In the genomic region with DNA sequence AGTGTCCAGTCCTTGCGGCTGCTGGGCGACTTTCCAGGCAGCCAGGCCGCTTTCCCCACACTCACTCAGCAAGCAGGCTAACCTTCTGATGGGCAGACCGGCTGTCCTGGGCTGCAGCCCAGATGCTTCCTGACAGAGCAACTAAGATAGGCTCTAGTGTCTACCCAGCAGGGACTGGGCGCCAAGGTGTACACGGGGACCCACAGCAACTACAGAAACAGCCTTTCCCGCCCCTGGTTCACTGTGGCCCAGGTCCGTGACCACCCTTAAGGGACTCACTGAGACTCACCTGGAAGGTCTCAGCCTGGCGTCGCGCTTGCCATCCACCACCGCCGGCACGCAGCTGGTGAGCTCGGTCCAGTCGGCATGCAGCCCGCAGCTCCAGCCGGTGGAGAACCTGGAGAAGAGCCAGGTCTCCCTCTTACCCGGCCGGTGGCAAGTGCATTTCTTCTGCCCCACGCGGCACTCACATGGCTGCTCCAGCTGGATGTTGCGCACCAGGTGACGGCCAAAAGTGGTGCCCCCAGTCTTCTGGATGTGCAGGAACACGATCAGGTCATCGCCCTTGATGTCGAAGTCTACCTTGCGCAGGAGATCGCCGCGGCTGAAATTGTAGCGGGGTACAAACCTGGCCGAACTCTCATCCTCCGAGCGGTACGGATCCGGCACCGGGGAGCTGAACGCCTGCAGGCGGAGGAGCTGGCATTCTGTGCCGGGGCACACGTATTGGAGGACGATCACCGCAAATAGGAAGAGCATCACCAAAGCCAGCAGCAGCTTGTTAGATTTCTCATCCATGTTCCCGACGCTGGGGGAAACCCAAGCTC, we compare ENCODE assay signal across 8 mouse cellular contexts. TPM values are rescaled to one million over a fixed set of nuclear protein-coding genes. Genes with fewer than 3 reads are reported as not detected.
A peak's percentile ranks its signal among the peaks of the same experiment; 100 is the strongest.
DNase-seq lines count a peak whose midpoint lies in the region; ATAC-seq and TF ChIP-seq lines count a peak whose summit lies in the region.

No protein-coding gene starts in this region.

- no peaks in the 10 kb centered on the region for H3K4me1 ChIP-seq in forebrain, embryonic 11.5 days (replicated peaks; ENCODE audit: control insufficient read depth, insufficient read depth, low read length)
- H3K4me1 ChIP-seq in hindbrain, embryonic 11.5 days (replicated peaks; ENCODE audit: control insufficient read depth, insufficient read depth, low read length), result no peaks in the 10 kb centered on the region
- H3K4me1 ChIP-seq in midbrain, embryonic 11.5 days (ENCODE audit: control insufficient read depth, insufficient read depth, low read length), result no peaks in the 10 kb centered on the region

- H3K27me3 ChIP-seq in forebrain, embryonic 11.5 days (ENCODE audit: control insufficient read depth, insufficient read depth, low read length), result peaks cover 4% of the 10 kb centered on the region
- H3K27me3 ChIP-seq in hindbrain, embryonic 11.5 days (ENCODE audit: control insufficient read depth, insufficient read depth, low read length), result peaks cover 2% of the 10 kb centered on the region; the same call in 1 of the 2 replicates
- H3K27me3 ChIP-seq in midbrain, embryonic 11.5 days (ENCODE audit: control insufficient read depth, insufficient read depth, low read length), result peaks cover 9% of the 10 kb centered on the region

- TF ChIP-seq CTCF in brain, embryonic 14.5 days (IDR thresholded peaks at IDR 0.05; ENCODE audit: borderline replicate concordance, extremely low read depth, insufficient read depth, insufficient read length), result no peak

- H3K27ac ChIP-seq in forebrain, embryonic 11.5 days (ENCODE audit: low read depth, low read length), result no peak overlapping the region
- H3K27ac ChIP-seq in hindbrain, embryonic 11.5 days (ENCODE audit: low read depth, low read length), result no peak overlapping the region
- H3K27ac ChIP-seq in midbrain, embryonic 11.5 days (ENCODE audit: low read depth, low read length), result no peak overlapping the region

- no peak for TF ChIP-seq POLR2A in brain, embryonic 14.5 days (IDR thresholded peaks at IDR 0.05; ENCODE audit: borderline replicate concordance, extremely low read depth, insufficient read depth, insufficient read length, poor library complexity, severe bottlenecking)

- no peaks in the 10 kb centered on the region; the same call in 1 of the 2 replicates for H3K9me3 ChIP-seq in forebrain, embryonic 11.5 days (ENCODE audit: control insufficient read depth, low read length)
- no peaks in the 10 kb centered on the region for H3K9me3 ChIP-seq in hindbrain, embryonic 11.5 days (ENCODE audit: control insufficient read depth, low read length)
- no peaks in the 10 kb centered on the region for H3K9me3 ChIP-seq in midbrain, embryonic 11.5 days (ENCODE audit: control insufficient read depth, low read length)

- WGBS in forebrain, embryonic 11.5 days, result 24% methylated on average over 46 of the region's 46 CpGs
- 21% methylated on average over 42 of the region's 46 CpGs for WGBS in hindbrain, embryonic 11.5 days
- 25% methylated on average over 45 of the region's 46 CpGs for WGBS in midbrain, embryonic 11.5 days

- peak overlapping the region; percentile 41 for H3K4me3 ChIP-seq in forebrain, embryonic 11.5 days (ENCODE audit: low read depth, low read length)
- H3K4me3 ChIP-seq in hindbrain, embryonic 11.5 days (ENCODE audit: low read depth, low read length), result peak overlapping the region; percentile 45
- H3K4me3 ChIP-seq in midbrain, embryonic 11.5 days (ENCODE audit: low read depth, low read length), result peak overlapping the region; percentile 41

- no peaks in the 10 kb centered on the region for H3K36me3 ChIP-seq in forebrain, embryonic 11.5 days (ENCODE audit: control insufficient read depth, insufficient read depth, low read length)
- no peaks in the 10 kb centered on the region for H3K36me3 ChIP-seq in hindbrain, embryonic 11.5 days (ENCODE audit: control insufficient read depth, insufficient read depth, low read length)
- no peaks in the 10 kb centered on the region for H3K36me3 ChIP-seq in midbrain, embryonic 11.5 days (ENCODE audit: control insufficient read depth, insufficient read depth, low read length)

- ATAC-seq in frontal cortex, adult (ENCODE audit: low TSS enrichment), result peak; percentile 57
- ATAC-seq in forebrain, embryonic 11.5 days (replicated peaks; ENCODE audit: low FRiP score), result peak; percentile 39; the same call in 1 of the 2 replicates
- peak; percentile 44 for ATAC-seq in hindbrain, embryonic 11.5 days (ENCODE audit: low FRiP score)
- ATAC-seq in midbrain, embryonic 11.5 days (ENCODE audit: low FRiP score), result peak; percentile 56

- DNase-seq in frontal cortex, adult 2 months (ENCODE audit: extremely low spot score in 1 of 2, low spot score in 1 of 2), result no peak
- peak; percentile 44 for DNase-seq in brain, embryonic 14.5 days (ENCODE audit: low read depth)
- DNase-seq in forebrain, embryonic 11.5 days (ENCODE audit: low spot score), result peak; percentile 52
- DNase-seq in hindbrain, embryonic 11.5 days (ENCODE audit: low spot score), result peak; percentile 66
- peak; percentile 3 to 26 for DNase-seq in left cerebral cortex, postnatal 14 days (ENCODE audit: low spot score in 2 of 2)
- DNase-seq in midbrain, embryonic 11.5 days (ENCODE audit: low spot score, missing footprints), result peak; percentile 85
- no peak for DNase-seq in spleen, postnatal 10 days (ENCODE audit: low spot score in 2 of 2)

- intact Hi-C loops in left cerebral cortex, postnatal 14 days (cut with DNase I), result loop anchor here (10.0 kb wide), 2 partner anchors 185 to 275 kb away; no protein-coding TSS in a partner anchor

- H3K4me2 ChIP-seq in forebrain, embryonic 11.5 days (ENCODE audit: low read depth, low read length, severe bottlenecking), result peak overlapping the region; percentile 73
- H3K4me2 ChIP-seq in hindbrain, embryonic 11.5 days (replicated peaks; ENCODE audit: low read depth, low read length), result peak overlapping the region; percentile 72
- H3K4me2 ChIP-seq in midbrain, embryonic 11.5 days, result peak overlapping the region; percentile 75

- H3K9ac ChIP-seq in forebrain, embryonic 11.5 days (ENCODE audit: low read length), result peak overlapping the region; percentile 67
- H3K9ac ChIP-seq in hindbrain, embryonic 11.5 days (ENCODE audit: low read depth, low read length), result peak overlapping the region; percentile 19; the same call in 1 of the 2 replicates
- peak overlapping the region; percentile 63 for H3K9ac ChIP-seq in midbrain, embryonic 11.5 days (ENCODE audit: low read length)

RNA-seq across cellular contexts. Expression of a gene that starts 1.8 kb away (rescaled TPM):
- 19.7 and 21.3 TPM in 2 replicates for polyA plus RNA-seq in frontal cortex, adult 2 months (2012; rRNA removed)
- polyA plus RNA-seq in brain, embryonic 14.5 days (2012; rRNA removed), result 15.7 and 23.2 TPM in 2 replicates
- polyA plus RNA-seq in forebrain, embryonic 11.5 days (2014; fragmentation: Nextera tagmentation; extraction: Ambion mirVana), result 23.9 and 27.4 TPM in 2 replicates
- 17.6 and 17.8 TPM in 2 replicates for polyA plus RNA-seq in hindbrain, embryonic 11.5 days (2014; fragmentation: Nextera tagmentation; extraction: Ambion mirVana)
- 10 to 100 TPM; 41.7 to 51.7 TPM for total RNA-seq in left cerebral cortex, postnatal 14 days (2021)
- polyA plus RNA-seq in midbrain, embryonic 11.5 days (2014; fragmentation: Nextera tagmentation; extraction: Ambion mirVana), result 11.4 and 11.6 TPM in 2 replicates

Comparison
In these comparisons a context has a peak if more than half of its experiments do, and no peak if none do; other contexts are left out.
1. DNase-seq: peak in brain, embryonic 14.5 days (single experiment), forebrain, embryonic 11.5 days (single experiment), hindbrain, embryonic 11.5 days (single experiment), left cerebral cortex, postnatal 14 days (2 of 2) and midbrain, embryonic 11.5 days (single experiment); none in frontal cortex, adult 2 months (0 of 2) and spleen, postnatal 10 days (0 of 2).
2. Peak in every context shown above with its lines, with median percentiles within 50 percentile points of each other: ATAC-seq, H3K4me2 ChIP-seq, H3K4me3 ChIP-seq and H3K9ac ChIP-seq.